Mouse (Mus musculus): ENCODE results near the gene Ell. TPM values are rescaled to one million over a fixed set of nuclear protein-coding genes. Genes with fewer than 3 reads are reported as not detected.
A peak's percentile ranks its signal among the peaks of the same experiment; 100 is the strongest.

The Ell gene
- total RNA-seq (2021): 10 to 100 TPM; 11.9 to 14.6 TPM
- long read RNA-seq, experiment 1, transcript Ell-201 (12 exons, 3,072 nt): major isoform, 21 of 32 reads
- long read RNA-seq, experiment 1, partial matches to known transcripts: 5 of 32 reads
- long read RNA-seq, experiment 1, other reads (novel, unspliced or antisense): 6 of 32 reads
- long read RNA-seq, experiment 2, transcript Ell-201 (12 exons, 3,072 nt): major isoform, 13 of 20 reads
- long read RNA-seq, experiment 2, partial matches to known transcripts: 3 of 20 reads
- long read RNA-seq, experiment 2, other reads (novel, unspliced or antisense): 4 of 20 reads

DNA sequence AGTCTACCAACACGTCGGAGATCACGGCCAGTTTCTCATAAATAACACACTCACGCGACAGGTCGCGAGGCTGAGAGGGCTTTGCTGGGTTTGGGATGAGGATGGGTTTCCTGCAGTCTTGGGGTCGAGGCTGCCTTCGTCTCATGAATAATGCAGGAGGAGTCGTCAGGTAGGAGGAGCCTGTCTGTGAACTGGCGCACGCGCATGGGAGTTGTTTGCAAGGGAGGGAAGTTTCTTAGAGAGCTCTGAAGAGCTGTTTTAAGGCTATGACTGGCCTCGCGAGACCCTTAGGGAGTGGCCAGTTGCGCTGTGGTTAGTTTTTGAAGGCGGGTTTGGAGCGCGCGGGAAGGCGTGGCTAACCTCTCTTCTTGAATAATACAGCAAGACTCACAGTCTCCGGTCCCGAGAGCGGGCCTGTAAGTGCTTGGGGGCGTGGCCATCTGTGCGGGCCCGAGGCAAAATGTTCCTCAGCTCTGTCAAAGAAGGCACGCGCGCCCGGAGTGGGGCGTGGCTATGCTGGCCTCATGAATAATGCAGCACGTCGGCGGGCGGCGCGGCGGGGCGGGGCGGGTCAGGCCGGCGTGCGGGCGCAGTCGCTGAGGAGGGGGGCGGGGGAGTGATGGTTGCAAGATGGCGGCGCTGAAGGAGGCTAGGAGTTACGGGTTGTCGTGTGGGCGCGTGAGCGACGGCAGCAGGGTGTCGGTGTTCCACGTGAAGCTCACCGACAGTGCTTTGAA, at the start of gene Ell:
Gene Ell, plus strand, starts transcription at position 381 of the 737 bp plus-strand sequence.
- intact Hi-C loops (cut with DNase I): loop anchor here (2.0 kb wide), 1 partner anchor 16 kb away; no protein-coding TSS in a partner anchor
- Histone ChIP-seq H3K27ac (peak within 1 kb of the TSS; percentile 99), H3K4me3 (peak within 1 kb of the TSS; percentile 93)
- DNase-seq: peak; percentile 100
- no peak for TF ChIP-seq CTCF (IDR thresholded peaks at IDR 0.05)

DNA sequence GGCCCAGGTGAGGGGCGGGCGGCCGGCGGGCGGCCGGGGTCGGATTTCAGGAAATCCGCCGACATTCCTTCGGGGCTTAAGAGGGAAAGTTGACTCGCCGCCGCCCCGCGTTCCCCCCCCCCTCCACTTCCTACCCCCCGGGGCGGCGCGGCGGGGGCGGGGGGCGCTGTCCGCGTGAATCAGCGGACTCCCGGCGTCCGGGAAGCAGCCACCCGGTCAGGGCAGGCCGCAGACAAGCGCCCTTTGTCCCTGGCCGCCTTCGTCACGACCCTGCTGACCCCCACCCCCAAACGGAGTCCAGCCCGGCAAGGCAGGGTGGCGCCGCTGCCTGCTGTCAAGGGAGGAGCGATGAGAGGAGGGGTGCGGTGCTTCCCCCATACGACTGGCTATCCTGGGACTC, 49.7 kb upstream of the Ell start:
- intact Hi-C loops (cut with DNase I): no loop called here
- TF ChIP-seq CTCF (IDR thresholded peaks at IDR 0.05): no peak
- no peak for DNase-seq
- H3K27ac ChIP-seq: no peak overlapping the region
- H3K4me3 ChIP-seq: peak overlapping the region; percentile 69

DNA sequence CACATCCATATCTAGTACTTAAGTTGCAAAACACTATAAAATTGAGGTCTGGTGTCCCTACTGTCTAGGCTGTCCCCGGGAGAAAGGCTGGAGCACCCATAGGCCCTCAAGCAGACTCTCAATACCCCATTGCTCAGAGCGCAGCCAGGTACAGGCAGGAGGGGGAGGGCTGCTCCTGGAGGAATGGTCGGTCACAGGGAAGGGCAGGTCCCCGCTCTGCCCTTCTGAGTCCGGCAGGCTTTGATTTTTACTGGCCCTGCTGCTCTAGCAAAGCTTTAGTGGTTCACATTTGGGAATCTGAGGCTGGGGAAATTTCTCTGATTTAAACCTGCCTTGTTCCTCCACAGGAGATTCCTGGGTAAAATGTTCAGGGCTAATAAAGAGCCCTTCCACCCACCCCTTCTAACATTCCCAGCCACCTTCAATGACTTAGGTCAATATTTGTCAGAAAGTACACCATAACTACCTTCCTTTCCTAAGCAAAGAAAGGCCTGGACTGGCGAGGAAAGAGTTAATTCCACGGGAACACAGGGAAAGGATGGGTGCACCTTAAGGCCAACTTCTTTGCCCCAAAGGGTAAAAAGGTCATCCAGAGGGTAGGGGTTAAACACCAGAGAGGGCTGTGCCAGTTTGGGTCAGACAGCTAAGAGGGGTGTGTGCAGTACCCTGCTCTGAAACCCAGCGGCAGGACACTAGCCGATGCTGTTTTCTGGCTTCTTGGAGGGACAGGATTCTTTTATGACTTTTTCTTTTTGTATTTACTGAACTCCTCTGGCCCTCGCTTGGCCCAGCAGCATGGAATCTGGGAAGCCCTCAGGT, 49.0 kb upstream of the Ell start:
- Histone ChIP-seq H3K27ac (no peak overlapping the region), H3K4me3 (no peak overlapping the region)
- DNase-seq: no peak
- TF ChIP-seq CTCF (IDR thresholded peaks at IDR 0.05): no peak
- intact Hi-C loops (cut with DNase I): no loop called here

DNA sequence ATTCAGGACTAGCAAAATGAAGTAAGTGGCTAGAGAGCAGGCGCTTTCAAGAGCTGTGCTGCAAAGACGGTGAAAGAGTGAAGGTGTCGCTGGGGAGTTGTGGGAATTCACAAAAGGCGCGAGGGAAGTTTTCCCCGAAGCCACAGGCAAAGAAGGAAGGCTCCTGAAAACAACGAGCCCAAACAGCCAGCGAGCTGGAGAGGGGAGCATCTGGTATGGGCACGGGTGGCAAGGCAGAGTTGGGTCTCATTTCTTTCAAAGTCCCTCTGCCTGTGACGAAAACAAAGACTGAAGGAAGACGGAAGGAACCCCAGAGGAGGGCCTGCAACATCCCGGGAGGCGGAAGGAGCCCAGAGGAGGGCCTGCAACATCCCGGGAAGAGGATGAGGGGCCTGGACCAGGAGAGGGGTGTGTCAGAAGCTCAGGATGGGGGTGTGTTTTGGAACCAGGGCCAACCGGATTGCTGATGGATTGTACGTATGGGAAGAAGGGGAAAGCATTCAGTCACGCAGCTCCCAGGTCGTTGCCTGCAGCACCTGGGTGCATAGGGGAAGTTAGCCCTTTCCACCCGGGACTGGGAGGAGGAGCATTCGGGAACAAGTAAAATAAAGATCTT, 48.3 kb upstream of the Ell start:
- H3K27ac ChIP-seq: no peak overlapping the region
- intact Hi-C loops (cut with DNase I): no loop called here
- DNase-seq: no peak
- no peak overlapping the region for H3K4me3 ChIP-seq
- no peak for TF ChIP-seq CTCF (IDR thresholded peaks at IDR 0.05)

DNA sequence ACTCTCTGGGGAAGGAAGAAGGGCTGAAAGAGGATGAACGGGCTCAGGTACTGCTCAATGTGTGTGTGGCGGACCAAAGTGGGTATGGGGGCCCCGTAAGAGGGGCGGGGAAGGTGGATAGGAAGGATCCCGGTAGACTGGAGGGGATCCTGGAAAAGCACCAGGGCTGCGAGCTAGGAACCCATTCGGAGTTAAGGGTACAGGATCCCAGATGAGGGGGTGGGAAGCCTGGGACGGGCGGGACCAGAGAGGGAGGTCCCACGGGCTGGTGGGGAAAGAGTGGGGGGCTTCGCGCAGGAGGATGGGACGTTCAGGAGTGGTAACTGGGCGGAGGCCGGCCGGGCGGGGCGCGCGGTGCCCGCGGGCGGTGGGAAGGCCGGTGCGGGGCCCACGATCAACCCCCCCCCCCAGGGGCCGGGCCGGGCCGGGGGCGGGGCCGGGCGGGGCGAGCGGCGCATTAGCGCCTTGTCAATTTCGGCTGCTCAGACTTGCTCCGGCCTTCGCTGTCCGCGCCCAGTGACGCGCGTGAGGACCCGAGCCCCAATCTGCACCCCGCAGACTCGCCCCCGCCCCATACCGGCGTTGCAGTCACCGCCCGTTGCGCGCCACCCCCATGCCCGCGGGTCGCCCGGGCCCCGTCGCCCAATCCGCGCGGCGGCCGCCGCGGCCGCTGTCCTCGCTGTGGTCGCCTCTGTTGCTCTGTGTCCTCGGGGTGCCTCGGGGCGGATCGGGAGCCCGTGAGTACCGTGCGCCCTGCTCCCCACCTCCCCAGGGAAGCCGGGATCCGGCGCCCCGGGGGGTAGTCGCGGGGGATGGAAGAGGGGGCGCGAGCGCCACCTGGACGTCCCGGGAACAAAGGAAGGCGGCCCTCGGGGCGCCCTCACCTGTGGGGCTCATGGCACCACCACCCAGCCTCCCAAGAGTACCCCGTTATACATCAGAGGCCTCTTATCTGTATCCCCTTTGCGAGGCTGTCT, 46.3 kb upstream of the Ell start, which contains the start of gene Crlf1:
Gene Crlf1, plus strand, starts transcription at position 495 of the 977 bp plus-strand sequence.
- intact Hi-C loops (cut with DNase I): loop anchor here (2.0 kb wide), 1 partner anchor 78 kb away; no protein-coding TSS in a partner anchor
- peak within 1 kb of the TSS; percentile 76 for H3K4me3 ChIP-seq
- peak; percentile 51 for DNase-seq
- no peak for TF ChIP-seq CTCF (IDR thresholded peaks at IDR 0.05)
- peak within 1 kb of the TSS; percentile 31; the same call in 1 of the 2 replicates for H3K27ac ChIP-seq

DNA sequence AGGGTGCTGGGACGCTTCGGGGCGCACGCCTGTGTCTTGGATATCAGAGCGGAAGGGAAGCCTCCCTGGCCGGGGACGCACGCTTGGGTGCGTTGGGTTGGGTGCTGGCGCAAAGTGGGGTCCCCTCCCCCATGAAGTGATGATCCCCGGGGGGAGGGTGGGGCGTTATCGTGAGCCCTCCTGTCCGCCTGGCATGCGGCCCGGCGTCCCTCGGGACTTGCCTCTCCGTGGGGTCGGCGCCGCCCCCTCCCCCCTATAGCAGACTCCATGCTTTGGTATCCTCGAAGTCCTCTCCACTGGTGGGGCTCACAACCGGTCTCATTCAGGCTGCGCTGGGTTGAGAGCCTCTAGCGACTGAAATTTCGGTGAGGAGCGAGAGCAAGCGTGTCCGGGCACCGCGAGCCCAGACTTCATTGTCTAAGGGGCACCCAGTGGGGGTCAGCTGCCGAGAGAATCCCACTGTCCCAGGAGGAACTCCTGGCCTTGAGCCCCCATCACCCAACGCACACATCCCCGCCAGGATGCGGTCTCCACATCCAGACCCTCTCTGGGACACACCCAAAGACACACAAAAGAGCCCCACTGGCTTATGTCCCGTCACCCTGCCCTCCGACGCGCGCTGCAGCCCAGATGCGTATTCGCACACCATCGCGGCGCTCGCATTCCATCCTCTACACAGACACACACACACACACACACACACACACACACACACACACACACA, 45.4 kb upstream of the Ell start:
- intact Hi-C loops (cut with DNase I): loop anchor here (2.0 kb wide), 1 partner anchor 79 kb away; no protein-coding TSS in a partner anchor
- no peak for TF ChIP-seq CTCF (IDR thresholded peaks at IDR 0.05)
- Histone ChIP-seq H3K4me3 (peak overlapping the region; percentile 76), H3K27ac (peak overlapping the region; percentile 31; the same call in 1 of the 2 replicates)
- DNase-seq: no peak

DNA sequence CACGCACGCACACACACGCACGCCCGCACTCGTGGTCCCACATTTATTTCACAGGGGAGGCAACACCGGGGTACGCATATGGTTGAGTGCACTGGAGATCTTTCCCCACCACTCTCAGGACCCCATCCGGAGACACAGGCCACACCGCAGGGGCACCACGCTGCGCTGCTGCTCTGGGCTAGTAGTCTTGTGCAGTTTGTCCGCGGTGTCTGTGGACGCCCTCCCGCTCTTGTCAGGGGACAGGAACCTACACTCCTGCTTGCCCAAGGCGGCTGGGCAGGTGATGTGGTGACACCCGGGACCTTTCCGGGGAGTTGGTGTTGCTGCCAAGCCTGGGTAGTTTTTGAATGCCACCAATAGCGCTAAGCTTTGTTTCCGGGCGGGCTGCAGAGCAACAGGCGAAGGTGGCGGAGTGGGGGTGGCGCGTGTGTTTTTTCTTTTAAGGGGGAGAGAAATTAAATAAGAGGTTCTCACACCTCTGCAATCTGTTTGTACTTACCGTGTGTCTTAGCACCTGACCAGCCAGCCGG, 44.8 kb upstream of the Ell start:
- no peak for TF ChIP-seq CTCF (IDR thresholded peaks at IDR 0.05)
- H3K4me3 ChIP-seq: peak overlapping the region; percentile 34; the same call in 1 of the 2 replicates
- intact Hi-C loops (cut with DNase I): no loop called here
- DNase-seq: no peak
- no peak overlapping the region for H3K27ac ChIP-seq

DNA sequence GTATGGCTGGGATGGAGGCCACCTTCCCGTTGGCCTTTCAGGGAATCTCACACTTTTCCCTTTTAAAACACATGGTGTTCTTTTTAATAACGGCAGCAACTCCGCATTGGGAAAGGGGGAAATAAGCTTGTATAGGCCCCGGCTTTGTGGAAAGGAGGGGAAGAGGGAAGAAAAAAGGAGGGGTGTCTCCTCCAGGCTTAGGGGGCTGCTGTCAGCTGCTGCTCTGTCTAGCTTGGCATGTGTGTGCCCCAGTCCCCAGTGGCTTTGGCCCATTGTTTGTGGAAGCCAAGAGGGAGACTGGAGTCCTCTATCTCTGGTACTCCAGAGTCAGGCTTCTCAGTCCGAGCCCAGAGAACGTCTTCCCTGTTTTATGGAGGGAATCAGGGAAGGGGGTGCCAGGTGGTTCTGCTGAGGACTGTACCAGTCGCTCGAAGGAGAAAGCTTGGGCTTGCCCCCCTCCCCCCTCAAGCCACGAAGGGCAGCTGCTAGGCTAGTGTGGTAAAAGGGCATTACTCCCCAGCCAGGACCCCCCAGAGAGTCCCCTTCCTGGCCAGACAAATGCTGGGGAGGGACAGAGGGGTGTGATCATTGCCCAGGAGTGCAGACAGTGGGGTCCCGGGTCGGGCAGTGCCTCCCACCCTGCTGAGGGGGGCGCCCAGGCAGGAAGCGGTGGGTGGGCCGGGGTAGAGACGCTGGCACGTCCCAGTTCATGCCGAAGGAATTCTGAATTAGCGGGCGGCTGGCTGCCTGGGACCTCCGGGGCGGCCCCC, 44.1 kb upstream of the Ell start:
- intact Hi-C loops (cut with DNase I): no loop called here

DNA sequence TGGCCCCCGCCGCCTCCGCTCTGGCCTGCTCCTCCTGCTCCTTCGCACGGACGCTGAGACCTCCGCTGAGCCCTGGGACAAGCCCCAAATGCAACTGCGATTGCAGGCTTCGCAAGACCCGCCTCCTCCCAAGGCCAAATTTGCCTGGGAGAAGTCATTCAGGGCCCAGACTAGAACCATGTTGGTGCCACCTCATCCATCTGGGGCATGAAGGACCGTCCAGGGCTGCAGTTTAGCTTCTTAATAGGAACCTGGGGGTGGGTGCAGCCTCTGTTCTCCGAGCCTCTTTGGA, 43.5 kb upstream of the Ell start:
- intact Hi-C loops (cut with DNase I): no loop called here
- no peak for TF ChIP-seq CTCF (IDR thresholded peaks at IDR 0.05)
- Histone ChIP-seq H3K4me3 (peak overlapping the region; percentile 6; the same call in 1 of the 2 replicates), H3K27ac (no peak overlapping the region)
- DNase-seq: no peak

More for the DNA sequence above, 44.1 kb upstream of the Ell start:
- TF ChIP-seq CTCF (IDR thresholded peaks at IDR 0.05): no peak
- DNase-seq: no peak
- H3K4me3 ChIP-seq: peak overlapping the region; percentile 6
- no peak overlapping the region for H3K27ac ChIP-seq
